Mouse (Mus musculus): ENCODE data around the gene H2afx. TPM values are rescaled to one million over a fixed set of nuclear protein-coding genes. Genes with fewer than 3 reads are reported as not detected.

Gene H2afx
- total RNA-seq, 2 experiments from 2014 or later = 109 to 329 TPM

- ATAC-seq (replicated peaks; ENCODE audit: poor library complexity) = no peak
These were observed 43.7 kb downstream of the H2afx start for GRCm38 (mm10) chr9:44378153-44378730.

- ATAC-seq (replicated peaks; ENCODE audit: poor library complexity) = peak; percentile 95
These were observed 44.8 kb downstream of the H2afx start, which contains the start of gene Hyou1 for GRCm38 (mm10) chr9:44379054-44379834. Gene Hyou1, plus strand, starts transcription at chr9:44379490.

- ATAC-seq (replicated peaks; ENCODE audit: poor library complexity) = no peak
These were observed 45.4 kb downstream of the H2afx start for GRCm38 (mm10) chr9:44379862-44380261.

GRCm38 (mm10) chr9:44384596-44384995, 50.1 kb downstream of the H2afx start:
- ATAC-seq (replicated peaks; ENCODE audit: poor library complexity) = no peak

Other genes starting within 250 kb of the H2afx start
- gene Mfrp, start 233.0 kb upstream of the H2afx start, total RNA-seq (2015) = not detected in 2 replicates
- gene Mfrp, start 233.0 kb upstream of the H2afx start, total RNA-seq (2017) = 0.12 TPM in 1 of 2 replicates, not detected in the other
- not detected in 2 replicates for gene C1qtnf5, start 227.4 kb upstream of the H2afx start, total RNA-seq (2015)
- not detected in 2 replicates for gene C1qtnf5, start 227.4 kb upstream of the H2afx start, total RNA-seq (2017)
- gene Gm49380, start 221.2 kb upstream of the H2afx start, total RNA-seq (2015) = not detected in 2 replicates
- gene Gm49380, start 221.2 kb upstream of the H2afx start, total RNA-seq (2017) = not detected in 2 replicates
- 47.7 and 59.6 TPM in 2 replicates for gene Rnf26, start 221.2 kb upstream of the H2afx start, total RNA-seq (2015)
- 19.1 and 21.2 TPM in 2 replicates for gene Rnf26, start 221.2 kb upstream of the H2afx start, total RNA-seq (2017)
- gene Mcam, start 200.2 kb upstream of the H2afx start, total RNA-seq (2015) = 0.12 TPM in 1 of 2 replicates, not detected in the other
- gene Mcam, start 200.2 kb upstream of the H2afx start, total RNA-seq (2017) = 0.14 TPM in 1 of 2 replicates, not detected in the other
- 106 and 109 TPM in 2 replicates for gene Cbl, start 100.6 kb upstream of the H2afx start, total RNA-seq (2015)
- gene Cbl, start 100.6 kb upstream of the H2afx start, total RNA-seq (2017) = 28.9 and 45.7 TPM in 2 replicates
- gene Ccdc153, start 94.0 kb upstream of the H2afx start, total RNA-seq (2015) = not detected in 2 replicates
- not detected in 2 replicates for gene Ccdc153, start 94.0 kb upstream of the H2afx start, total RNA-seq (2017)
- 0.35 and 0.54 TPM in 2 replicates for gene Pdzd3, start 83.2 kb upstream of the H2afx start, total RNA-seq (2015)
- not detected in 2 replicates for gene Pdzd3, start 83.2 kb upstream of the H2afx start, total RNA-seq (2017)
- 4.1 and 4.7 TPM in 2 replicates for gene Nlrx1, start 66.1 kb upstream of the H2afx start, total RNA-seq (2015)
- 3.4 and 8.3 TPM in 2 replicates for gene Nlrx1, start 66.1 kb upstream of the H2afx start, total RNA-seq (2017)
- 3.9 and 7.4 TPM in 2 replicates for gene Abcg4, start 46.1 kb upstream of the H2afx start, total RNA-seq (2015)
- 1.6 and 2.5 TPM in 2 replicates for gene Abcg4, start 46.1 kb upstream of the H2afx start, total RNA-seq (2017)
- gene Hinfp, start 29.0 kb upstream of the H2afx start, total RNA-seq (2015) = 13.4 and 17.6 TPM in 2 replicates
- gene Hinfp, start 29.0 kb upstream of the H2afx start, total RNA-seq (2017) = 17.4 and 20.4 TPM in 2 replicates
- gene C2cd2l, start 14.4 kb upstream of the H2afx start, total RNA-seq (2015) = 3.9 and 13.2 TPM in 2 replicates
- 2.4 and 5.3 TPM in 2 replicates for gene C2cd2l, start 14.4 kb upstream of the H2afx start, total RNA-seq (2017)
- gene Dpagt1, start 8.7 kb upstream of the H2afx start, total RNA-seq (2015) = 50.3 and 54.8 TPM in 2 replicates
- gene Dpagt1, start 8.7 kb upstream of the H2afx start, total RNA-seq (2017) = 18.9 and 21.0 TPM in 2 replicates
- gene Hmbs, start 9.5 kb downstream of the H2afx start, total RNA-seq (2015) = 123 and 124 TPM in 2 replicates
- gene Hmbs, start 9.5 kb downstream of the H2afx start, total RNA-seq (2017) = 46.4 and 55.8 TPM in 2 replicates
- gene Vps11, start 27.0 kb downstream of the H2afx start, total RNA-seq (2015) = 11.9 and 13.0 TPM in 2 replicates
- gene Vps11, start 27.0 kb downstream of the H2afx start, total RNA-seq (2017) = 18.7 and 21.3 TPM in 2 replicates
- gene Hyou1, start 44.8 kb downstream of the H2afx start, total RNA-seq (2015) = 90.9 and 104 TPM in 2 replicates
- gene Hyou1, start 44.8 kb downstream of the H2afx start, total RNA-seq (2017) = 172 and 175 TPM in 2 replicates
- 28.8 and 30.6 TPM in 2 replicates for gene Slc37a4, start 62.2 kb downstream of the H2afx start, total RNA-seq (2015)
- 24.9 and 40.9 TPM in 2 replicates for gene Slc37a4, start 62.2 kb downstream of the H2afx start, total RNA-seq (2017)
- gene Rps25, start 72.4 kb downstream of the H2afx start, total RNA-seq (2015) = 3,273 and 3,407 TPM in 2 replicates
- 2,047 and 2,155 TPM in 2 replicates for gene Rps25, start 72.4 kb downstream of the H2afx start, total RNA-seq (2017)
- gene Trappc4, start 72.9 kb downstream of the H2afx start, total RNA-seq (2015) = 88.4 and 90.5 TPM in 2 replicates
- gene Trappc4, start 72.9 kb downstream of the H2afx start, total RNA-seq (2017) = 25.6 and 26.0 TPM in 2 replicates
- gene Ccdc84, start 83.9 kb downstream of the H2afx start, total RNA-seq (2015) = 28.0 and 33.1 TPM in 2 replicates
- 26.4 and 26.7 TPM in 2 replicates for gene Ccdc84, start 83.9 kb downstream of the H2afx start, total RNA-seq (2017)
- gene Foxr1, start 106.4 kb downstream of the H2afx start, total RNA-seq (2015) = not detected in 2 replicates
- gene Foxr1, start 106.4 kb downstream of the H2afx start, total RNA-seq (2017) = not detected in 2 replicates
- not detected in 2 replicates for gene Upk2, start 120.3 kb downstream of the H2afx start, total RNA-seq (2015)
- not detected in 2 replicates for gene Upk2, start 120.3 kb downstream of the H2afx start, total RNA-seq (2017)
- gene Bcl9l, start 148.1 kb downstream of the H2afx start, total RNA-seq (2015) = 4.3 and 4.5 TPM in 2 replicates
- 1.6 and 1.8 TPM in 2 replicates for gene Bcl9l, start 148.1 kb downstream of the H2afx start, total RNA-seq (2017)
- not detected in 2 replicates for gene Cxcr5, start 227.2 kb downstream of the H2afx start, total RNA-seq (2015)
- gene Cxcr5, start 227.2 kb downstream of the H2afx start, total RNA-seq (2017) = not detected in 2 replicates